Mouse (Mus musculus): ENCODE results near the gene Ntrk3. TPM values are rescaled to one million over a fixed set of nuclear protein-coding genes. Genes with fewer than 3 reads are reported as not detected.

Ntrk3 gene
- polyA plus RNA-seq, 1 experiment from 2014 or later = 2.2 TPM

DNA sequence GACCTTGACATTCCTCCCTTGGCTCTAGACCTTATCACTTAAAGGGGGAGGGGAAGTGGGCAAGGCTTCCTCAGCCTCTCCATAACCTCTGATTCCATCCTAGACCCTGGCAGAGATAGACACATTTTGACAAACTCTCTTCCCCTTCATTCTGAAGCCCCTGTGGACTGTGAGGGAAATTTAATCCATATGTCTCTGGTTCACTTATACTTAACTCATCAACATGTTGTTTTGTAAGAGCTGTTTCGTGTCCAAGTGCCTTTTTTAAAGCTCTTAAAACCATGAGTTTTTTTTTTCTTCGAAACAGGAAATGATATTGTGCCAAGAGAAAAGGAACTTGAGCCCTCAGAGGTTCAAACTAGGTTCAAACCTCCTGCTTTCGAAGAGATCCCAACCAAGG is 335.3 kb downstream of the Ntrk3 start:
- Histone ChIP-seq H3K9ac (replicated peaks; ENCODE audit: low read length) (no peak overlapping the region), H3K4me1 (ENCODE audit: control insufficient read depth, insufficient read depth, low read length) (no peaks in the 10 kb centered on the region), H3K36me3 (replicated peaks; ENCODE audit: control insufficient read depth, insufficient read depth, low read depth, low read length) (no peaks in the 10 kb centered on the region), H3K4me3 (ENCODE audit: low read depth, low read length) (no peak overlapping the region), H3K4me2 (ENCODE audit: low read depth, low read length) (no peak overlapping the region), H3K27me3 (ENCODE audit: control insufficient read depth, insufficient read depth, low read length) (no peaks in the 10 kb centered on the region), H3K27ac (replicated peaks; ENCODE audit: low read depth, low read length) (no peak overlapping the region), H3K9me3 (replicated peaks; ENCODE audit: control insufficient read depth, low read length) (no peaks in the 10 kb centered on the region)
- WGBS = 57% methylated on average over 3 of the region's 3 CpGs
- ATAC-seq (replicated peaks; ENCODE audit: insufficient number of reproducible peaks, low FRiP score, low TSS enrichment, low read depth) (no peak), DNase-seq (ENCODE audit: low spot score) (no peak)

DNA sequence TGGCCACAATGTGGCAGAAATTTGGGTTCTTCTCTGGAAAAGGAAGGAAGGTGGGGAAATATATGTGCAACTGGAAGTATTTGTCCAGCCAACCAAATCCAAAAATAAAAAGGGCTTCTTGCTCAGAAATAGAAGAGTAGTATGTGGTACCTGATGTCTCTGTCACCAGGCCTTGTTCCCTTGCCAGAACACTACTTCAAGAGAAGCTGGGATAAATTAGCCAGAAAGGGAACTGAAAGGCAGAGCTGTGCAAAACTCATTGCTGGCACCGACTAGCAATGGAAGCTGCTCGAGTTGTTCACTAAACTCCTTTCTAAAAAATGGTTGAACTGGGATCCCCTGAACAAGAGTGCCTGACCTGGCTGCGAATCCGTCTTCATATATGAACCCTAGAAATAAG is 337.6 kb downstream of the Ntrk3 start:
- ATAC-seq (replicated peaks; ENCODE audit: insufficient number of reproducible peaks, low FRiP score, low TSS enrichment, low read depth) = no peak

DNA sequence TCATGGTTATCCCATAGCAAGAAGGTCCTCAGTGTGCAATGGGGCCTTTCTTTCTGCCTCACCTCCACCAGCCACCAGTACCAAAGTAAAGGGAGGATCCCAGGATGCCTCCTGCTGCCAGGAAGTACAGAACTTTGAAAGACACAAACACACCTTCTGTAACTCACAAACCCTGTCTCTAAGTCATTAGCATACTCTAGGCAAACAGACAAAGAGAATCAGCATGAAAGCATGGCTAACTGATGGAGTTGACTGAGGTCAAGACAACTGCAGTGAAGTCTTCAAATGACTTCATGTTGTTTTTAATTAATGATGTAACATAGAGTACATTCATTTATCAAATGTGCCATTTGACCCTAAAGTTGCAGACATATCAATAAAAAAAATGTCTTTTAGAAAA is 339.4 kb downstream of the Ntrk3 start:
- no peak overlapping the region for H3K4me2 ChIP-seq (ENCODE audit: low read depth, low read length)
- DNase-seq (ENCODE audit: low spot score) (no peak), ATAC-seq (replicated peaks; ENCODE audit: insufficient number of reproducible peaks, low FRiP score, low TSS enrichment, low read depth) (no peak)
- H3K27ac ChIP-seq (replicated peaks; ENCODE audit: low read depth, low read length) = no peak overlapping the region
- no peaks in the 10 kb centered on the region for H3K9me3 ChIP-seq (replicated peaks; ENCODE audit: control insufficient read depth, low read length)
- no peaks in the 10 kb centered on the region for H3K27me3 ChIP-seq (ENCODE audit: control insufficient read depth, insufficient read depth, low read length)
- no peaks in the 10 kb centered on the region for H3K4me1 ChIP-seq (ENCODE audit: control insufficient read depth, insufficient read depth, low read length)
- no peak overlapping the region for H3K9ac ChIP-seq (replicated peaks; ENCODE audit: low read length)
- H3K36me3 ChIP-seq (replicated peaks; ENCODE audit: control insufficient read depth, insufficient read depth, low read depth, low read length) = no peaks in the 10 kb centered on the region
- no peak overlapping the region for H3K4me3 ChIP-seq (ENCODE audit: low read depth, low read length)

More for the DNA sequence above, 337.6 kb downstream of the Ntrk3 start:
- WGBS = 89% methylated on average over 4 of the region's 4 CpGs
- H3K27me3 ChIP-seq (ENCODE audit: control insufficient read depth, insufficient read depth, low read length) = no peaks in the 10 kb centered on the region
- no peak overlapping the region for H3K4me2 ChIP-seq (ENCODE audit: low read depth, low read length)
- no peak overlapping the region for H3K4me3 ChIP-seq (ENCODE audit: low read depth, low read length)
- no peak overlapping the region for H3K27ac ChIP-seq (replicated peaks; ENCODE audit: low read depth, low read length)
- no peaks in the 10 kb centered on the region for H3K9me3 ChIP-seq (replicated peaks; ENCODE audit: control insufficient read depth, low read length)
- H3K9ac ChIP-seq (replicated peaks; ENCODE audit: low read length) = no peak overlapping the region
- no peak for DNase-seq (ENCODE audit: low spot score)
- no peaks in the 10 kb centered on the region for H3K4me1 ChIP-seq (ENCODE audit: control insufficient read depth, insufficient read depth, low read length)
- no peaks in the 10 kb centered on the region for H3K36me3 ChIP-seq (replicated peaks; ENCODE audit: control insufficient read depth, insufficient read depth, low read depth, low read length)

DNA sequence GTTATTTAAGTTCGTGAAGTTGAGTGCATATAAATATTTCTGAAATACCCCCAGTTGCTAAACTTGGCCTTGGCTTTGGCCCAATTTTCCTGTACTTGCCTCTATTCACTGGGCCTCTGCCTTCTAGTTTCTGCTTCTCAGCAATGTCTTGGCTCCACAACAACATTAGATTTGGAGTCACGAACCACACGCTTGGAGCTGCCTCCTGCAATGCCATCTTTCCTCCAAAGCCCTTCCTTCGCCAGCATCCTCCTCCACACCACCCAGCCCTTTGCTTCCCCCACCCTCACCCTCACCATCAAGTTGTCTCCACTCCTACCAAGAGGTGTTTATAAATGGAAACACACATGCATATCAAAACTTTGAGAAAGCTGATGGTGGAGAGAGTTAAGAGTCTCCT is 340.6 kb downstream of the Ntrk3 start:
- H3K4me1 ChIP-seq (ENCODE audit: control insufficient read depth, insufficient read depth, low read length) = no peaks in the 10 kb centered on the region
- H3K9ac ChIP-seq (replicated peaks; ENCODE audit: low read length) = no peak overlapping the region
- no peaks in the 10 kb centered on the region for H3K9me3 ChIP-seq (replicated peaks; ENCODE audit: control insufficient read depth, low read length)
- no peak overlapping the region for H3K4me2 ChIP-seq (ENCODE audit: low read depth, low read length)
- DNase-seq (ENCODE audit: low spot score) (no peak), ATAC-seq (replicated peaks; ENCODE audit: insufficient number of reproducible peaks, low FRiP score, low TSS enrichment, low read depth) (no peak)
- H3K27ac ChIP-seq (replicated peaks; ENCODE audit: low read depth, low read length) = no peak overlapping the region
- no peaks in the 10 kb centered on the region for H3K36me3 ChIP-seq (replicated peaks; ENCODE audit: control insufficient read depth, insufficient read depth, low read depth, low read length)
- no peaks in the 10 kb centered on the region for H3K27me3 ChIP-seq (ENCODE audit: control insufficient read depth, insufficient read depth, low read length)
- 85% methylated on average over 4 of the region's 4 CpGs for WGBS
- no peak overlapping the region for H3K4me3 ChIP-seq (ENCODE audit: low read depth, low read length)

DNA sequence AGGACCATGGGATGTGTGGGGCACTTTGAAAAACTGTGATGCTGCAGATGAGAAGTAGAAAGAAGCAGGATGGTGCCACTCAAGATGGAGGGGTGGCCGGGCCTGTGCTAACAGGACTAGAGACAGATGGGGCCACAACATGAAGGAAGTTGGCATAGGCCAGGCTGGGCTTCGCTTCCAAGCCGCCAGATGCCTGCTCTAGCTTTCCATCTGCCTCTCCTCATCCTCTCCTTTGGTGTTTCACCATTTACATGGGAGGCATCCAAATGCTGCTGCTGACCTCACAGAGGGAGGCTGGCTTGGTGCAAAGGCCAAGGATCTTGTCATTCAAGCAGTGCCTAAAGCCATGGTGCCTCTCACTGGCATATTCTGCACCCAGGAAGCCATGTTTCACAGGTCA is 347.8 kb downstream of the Ntrk3 start:
- DNase-seq (ENCODE audit: low spot score) (no peak), ATAC-seq (replicated peaks; ENCODE audit: insufficient number of reproducible peaks, low FRiP score, low TSS enrichment, low read depth) (no peak)
- Histone ChIP-seq H3K9ac (replicated peaks; ENCODE audit: low read length) (no peak overlapping the region), H3K4me1 (ENCODE audit: control insufficient read depth, insufficient read depth, low read length) (no peaks in the 10 kb centered on the region), H3K9me3 (replicated peaks; ENCODE audit: control insufficient read depth, low read length) (no peaks in the 10 kb centered on the region), H3K4me3 (ENCODE audit: low read depth, low read length) (no peak overlapping the region), H3K4me2 (ENCODE audit: low read depth, low read length) (no peak overlapping the region), H3K36me3 (replicated peaks; ENCODE audit: control insufficient read depth, insufficient read depth, low read depth, low read length) (no peaks in the 10 kb centered on the region), H3K27ac (replicated peaks; ENCODE audit: low read depth, low read length) (no peak overlapping the region), H3K27me3 (ENCODE audit: control insufficient read depth, insufficient read depth, low read length) (no peaks in the 10 kb centered on the region)
- 83% methylated on average over 3 of the region's 3 CpGs for WGBS

DNA sequence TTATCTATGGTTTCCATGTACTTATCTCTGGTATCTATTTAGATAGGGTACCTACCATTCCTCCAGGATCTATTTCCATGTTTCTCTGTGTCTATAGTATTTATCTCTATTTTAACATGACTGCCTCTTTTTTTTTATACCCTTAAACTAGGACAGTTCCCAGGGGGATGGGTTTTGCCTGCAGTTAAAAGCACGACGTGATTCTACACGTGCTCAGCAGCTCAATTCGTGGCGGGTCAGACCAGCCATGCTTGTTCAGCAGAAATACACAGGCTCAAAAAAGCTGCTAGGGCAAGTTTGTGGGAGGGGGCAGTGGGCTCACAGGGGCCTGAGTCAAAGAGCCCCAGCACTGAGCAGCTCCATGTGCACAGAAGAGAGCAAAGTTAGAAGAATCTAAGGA is 349.7 kb downstream of the Ntrk3 start:
- Histone ChIP-seq H3K27ac (replicated peaks; ENCODE audit: low read depth, low read length) (no peak overlapping the region), H3K9me3 (replicated peaks; ENCODE audit: control insufficient read depth, low read length) (no peaks in the 10 kb centered on the region), H3K4me3 (ENCODE audit: low read depth, low read length) (no peak overlapping the region), H3K36me3 (replicated peaks; ENCODE audit: control insufficient read depth, insufficient read depth, low read depth, low read length) (no peaks in the 10 kb centered on the region), H3K4me1 (ENCODE audit: control insufficient read depth, insufficient read depth, low read length) (no peaks in the 10 kb centered on the region), H3K27me3 (ENCODE audit: control insufficient read depth, insufficient read depth, low read length) (no peaks in the 10 kb centered on the region), H3K9ac (replicated peaks; ENCODE audit: low read length) (no peak overlapping the region), H3K4me2 (ENCODE audit: low read depth, low read length) (no peak overlapping the region)
- ATAC-seq (replicated peaks; ENCODE audit: insufficient number of reproducible peaks, low FRiP score, low TSS enrichment, low read depth) (no peak), DNase-seq (ENCODE audit: low spot score) (no peak)
- 74% methylated on average over 5 of the region's 5 CpGs for WGBS

DNA sequence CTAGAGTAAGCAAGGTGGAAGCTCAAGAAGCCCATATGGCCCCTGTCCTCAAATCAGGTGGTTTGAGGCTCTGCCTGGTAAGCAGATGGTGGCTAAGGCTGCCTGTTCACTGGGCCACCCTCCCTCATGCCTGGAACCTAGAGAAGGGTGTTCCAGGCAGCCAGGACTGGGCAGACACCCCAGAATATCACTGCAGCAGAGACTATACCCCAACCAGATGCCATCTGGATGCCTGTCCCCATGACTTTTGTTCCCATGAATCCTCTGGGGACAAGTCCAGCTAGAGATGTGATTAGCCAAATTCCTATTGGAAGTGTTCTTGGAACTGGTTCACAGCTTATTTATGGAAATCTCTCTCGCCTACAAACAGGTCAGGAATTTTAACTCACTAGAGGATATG is 351.8 kb downstream of the Ntrk3 start:
- 63% methylated on average over 1 of the region's 1 CpGs for WGBS
- Histone ChIP-seq H3K9ac (replicated peaks; ENCODE audit: low read length) (no peak overlapping the region), H3K36me3 (replicated peaks; ENCODE audit: control insufficient read depth, insufficient read depth, low read depth, low read length) (no peaks in the 10 kb centered on the region), H3K4me3 (ENCODE audit: low read depth, low read length) (no peak overlapping the region), H3K4me2 (ENCODE audit: low read depth, low read length) (no peak overlapping the region), H3K4me1 (ENCODE audit: control insufficient read depth, insufficient read depth, low read length) (no peaks in the 10 kb centered on the region), H3K27ac (replicated peaks; ENCODE audit: low read depth, low read length) (no peak overlapping the region), H3K9me3 (replicated peaks; ENCODE audit: control insufficient read depth, low read length) (no peaks in the 10 kb centered on the region), H3K27me3 (ENCODE audit: control insufficient read depth, insufficient read depth, low read length) (no peaks in the 10 kb centered on the region)
- ATAC-seq (replicated peaks; ENCODE audit: insufficient number of reproducible peaks, low FRiP score, low TSS enrichment, low read depth) (no peak), DNase-seq (ENCODE audit: low spot score) (no peak)

DNA sequence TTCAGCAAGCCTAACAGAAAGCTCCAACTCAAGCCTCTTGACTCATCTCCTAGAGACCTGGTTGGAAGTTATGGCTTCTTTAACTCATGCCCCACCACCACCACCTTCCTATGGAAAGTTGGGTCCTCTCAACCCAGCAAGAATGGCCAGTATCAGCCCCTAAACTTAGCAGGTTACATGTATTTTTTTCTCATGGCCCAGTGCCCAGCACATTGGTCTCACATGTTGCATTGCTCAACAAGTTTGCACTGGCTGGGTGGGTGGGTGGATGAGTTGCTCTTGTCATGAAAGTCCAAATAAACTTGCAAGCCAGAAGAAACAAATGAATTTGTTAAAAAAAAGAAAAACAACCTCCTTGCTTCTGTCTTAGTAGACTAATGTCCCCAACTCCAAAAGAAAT is 353.7 kb downstream of the Ntrk3 start:
- no peak overlapping the region for H3K27ac ChIP-seq (replicated peaks; ENCODE audit: low read depth, low read length)
- no peak overlapping the region for H3K4me3 ChIP-seq (ENCODE audit: low read depth, low read length)
- H3K9me3 ChIP-seq (replicated peaks; ENCODE audit: control insufficient read depth, low read length) = no peaks in the 10 kb centered on the region
- DNase-seq (ENCODE audit: low spot score) (no peak), ATAC-seq (replicated peaks; ENCODE audit: insufficient number of reproducible peaks, low FRiP score, low TSS enrichment, low read depth) (no peak)
- no peaks in the 10 kb centered on the region for H3K27me3 ChIP-seq (ENCODE audit: control insufficient read depth, insufficient read depth, low read length)
- no peaks in the 10 kb centered on the region for H3K36me3 ChIP-seq (replicated peaks; ENCODE audit: control insufficient read depth, insufficient read depth, low read depth, low read length)
- H3K9ac ChIP-seq (replicated peaks; ENCODE audit: low read length) = no peak overlapping the region
- H3K4me2 ChIP-seq (ENCODE audit: low read depth, low read length) = no peak overlapping the region
- no peaks in the 10 kb centered on the region for H3K4me1 ChIP-seq (ENCODE audit: control insufficient read depth, insufficient read depth, low read length)

DNA sequence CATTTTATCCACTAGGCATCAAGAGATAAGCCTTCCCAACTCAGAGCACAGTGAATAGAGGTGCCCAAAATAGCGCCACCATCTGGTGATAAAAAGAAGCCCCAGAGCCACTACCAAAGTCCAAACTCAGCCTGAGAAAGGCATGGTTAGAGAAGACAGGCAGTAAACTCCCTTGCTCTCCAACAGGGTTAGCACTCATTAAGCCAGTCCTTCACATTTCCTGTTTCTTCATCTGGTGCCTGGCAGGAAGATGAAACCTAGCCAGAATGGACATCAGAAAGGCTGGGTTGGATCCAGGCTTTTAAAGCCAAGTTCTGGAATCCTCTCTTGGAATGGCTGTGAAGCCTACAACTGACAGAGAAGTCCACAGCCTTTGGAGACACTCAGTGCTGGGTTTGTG is 355.7 kb downstream of the Ntrk3 start:
- no peak overlapping the region for H3K9ac ChIP-seq (replicated peaks; ENCODE audit: low read length)
- H3K4me2 ChIP-seq (ENCODE audit: low read depth, low read length) = no peak overlapping the region
- no peaks in the 10 kb centered on the region for H3K36me3 ChIP-seq (replicated peaks; ENCODE audit: control insufficient read depth, insufficient read depth, low read depth, low read length)
- no peak overlapping the region for H3K27ac ChIP-seq (replicated peaks; ENCODE audit: low read depth, low read length)
- DNase-seq (ENCODE audit: low spot score) = no peak
- no peak overlapping the region for H3K4me3 ChIP-seq (ENCODE audit: low read depth, low read length)
- no peaks in the 10 kb centered on the region for H3K27me3 ChIP-seq (ENCODE audit: control insufficient read depth, insufficient read depth, low read length)
- H3K4me1 ChIP-seq (ENCODE audit: control insufficient read depth, insufficient read depth, low read length) = no peaks in the 10 kb centered on the region
- ATAC-seq (replicated peaks; ENCODE audit: insufficient number of reproducible peaks, low FRiP score, low TSS enrichment, low read depth) = no peak
- no peaks in the 10 kb centered on the region for H3K9me3 ChIP-seq (replicated peaks; ENCODE audit: control insufficient read depth, low read length)
- WGBS = 19% methylated on average over 1 of the region's 1 CpGs

Measured in embryonic facial prominence, embryonic 11.5 days (tissue).